Mouse (Mus musculus) heart, embryonic 13.5 days (tissue): Measurements from ENCODE around the gene Wdr12. TPM values are rescaled to one million over a fixed set of nuclear protein-coding genes. Genes with fewer than 3 reads are reported as not detected.
"Not testable (repeated sequence)": the region's sequence is repeated elsewhere in the genome, so short reads cannot be mapped to it uniquely, and the experiment has no call there.

ENCODE experiments used
- ATAC-seq: fragments of 200-750 bp; cut with Nextera tagmentation; 2 replicates; pipeline ENCODE4 v1.8.0; 2017; ENCODE audit warnings: moderate TSS enrichment; ENCODE audit not compliant: insufficient number of reproducible peaks, low FRiP score, low TSS enrichment; ENCODE audit errors: extremely low read depth
- H3K27ac ChIP-seq: fragments of 300-500 bp; sonication (generic); replicated peaks from 2 replicates; pipeline ENCODE4 v1.5.1; 2015; ENCODE audit warnings: moderate library complexity, mild to moderate bottlenecking, inconsistent platforms
- H3K27me3 ChIP-seq: fragments of 300-500 bp; sonication (generic); replicated peaks from 2 replicates; pipeline ENCODE4 v1.6.1; 2015; ENCODE audit warnings: mild to moderate bottlenecking, inconsistent platforms
- H3K36me3 ChIP-seq: fragments of 300-500 bp; sonication (generic); 2 replicates; pipeline ENCODE4 v1.6.1; 2015; ENCODE audit warnings: mild to moderate bottlenecking, inconsistent platforms
- H3K4me1 ChIP-seq: fragments of 300-500 bp; sonication (generic); 2 replicates; pipeline ENCODE4 v1.6.1; 2015; ENCODE audit warnings: inconsistent platforms
- H3K4me2 ChIP-seq: fragments of 300-500 bp; sonication (generic); 2 replicates; pipeline ENCODE4 v1.6.1; 2015; ENCODE audit warnings: inconsistent platforms, mild to moderate bottlenecking, moderate library complexity
- H3K4me3 ChIP-seq: fragments of 300-500 bp; sonication (generic); 2 replicates; pipeline ENCODE4 v1.5.1; 2015; ENCODE audit warnings: moderate library complexity, mild to moderate bottlenecking, inconsistent platforms
- H3K9ac ChIP-seq: fragments of 300-500 bp; sonication (generic); 2 replicates; pipeline ENCODE4 v1.6.1; 2015; ENCODE audit warnings: inconsistent platforms, mild to moderate bottlenecking, moderate library complexity
- H3K9me3 ChIP-seq: fragments of 300-500 bp; sonication (generic); 2 replicates; pipeline ENCODE4 v1.6.1; 2016; ENCODE audit warnings: inconsistent platforms
- WGBS: fragments of 180-500 bp; shearing (Covaris S2); methylation state at CpG from one replicate; pipeline ENCODE4 v1.1.7; 2015; ENCODE audit warnings: mixed read lengths; 5-methylcytosine and 5-hydroxymethylcytosine counted together
- polyA plus RNA-seq: library from polyadenylated mRNA; unstranded; fragments of >200 nt; fragmentation: Nextera tagmentation; extraction: Ambion mirVana; gene quantifications from 2 replicates; pipeline ENCODE4 v1.2.1, GENCODE M21; 2015

Wdr12 gene
- 28.4 and 33.4 TPM in 2 replicates for polyA plus RNA-seq

DNA sequence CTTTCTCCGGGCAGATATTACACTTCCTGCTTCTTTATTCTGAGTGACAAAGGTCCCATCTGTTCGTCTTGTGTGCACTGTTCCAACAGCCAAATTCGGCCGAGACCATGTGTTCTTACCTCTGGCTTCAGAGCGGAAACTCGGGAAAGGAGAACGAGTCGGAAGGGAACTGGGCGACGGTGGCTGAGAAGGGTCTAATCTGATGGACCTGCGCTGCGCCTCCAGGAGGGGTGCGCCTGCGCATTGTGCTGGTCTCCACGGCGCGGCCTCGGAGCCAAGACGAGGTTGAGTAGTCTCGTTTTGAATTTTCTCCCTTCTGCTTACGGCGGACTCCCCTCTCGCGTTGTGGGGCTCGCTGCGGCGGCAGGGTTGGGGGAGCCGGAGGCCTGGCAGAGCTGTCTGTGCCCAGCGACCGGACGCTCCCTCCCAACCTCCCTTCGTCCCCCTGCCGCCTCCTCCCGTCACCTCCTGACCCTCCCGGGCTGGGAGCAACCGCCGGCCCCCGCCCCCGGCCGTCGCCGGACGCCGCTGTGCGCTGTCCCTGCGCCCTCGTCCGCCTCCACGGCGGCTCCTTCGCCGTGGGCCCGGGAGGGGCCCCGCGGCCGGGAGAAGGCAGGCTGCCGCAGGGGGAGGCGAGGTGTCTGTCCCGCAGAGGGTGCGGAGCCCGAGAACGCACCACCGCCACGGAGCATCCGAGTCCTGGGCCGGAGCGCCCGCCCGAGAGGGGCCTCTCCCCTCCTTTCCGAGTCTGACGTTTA, at the start of gene Wdr12, which contains the start of gene Carf:
Gene Wdr12, minus strand, starts transcription at position 622 of the 758 bp plus-strand sequence.
Gene Carf, plus strand, starts transcription at position 224 of the 758 bp plus-strand sequence.
- WGBS: under 1% methylated on average over 70 of the region's 71 CpGs
- Histone ChIP-seq H3K9me3 (no peaks in the 10 kb centered on the region), H3K4me3 (peak within 1 kb of the TSS; percentile 95), H3K9ac (peak within 1 kb of the TSS; percentile 97), H3K27me3 (no peaks in the 10 kb centered on the region), H3K4me2 (peak within 1 kb of the TSS; percentile 92), H3K27ac (peak within 1 kb of the TSS; percentile 100), H3K36me3 (peaks cover 11% of the 10 kb centered on the region), H3K4me1 (peaks cover 15% of the 10 kb centered on the region)
- ATAC-seq: peak; percentile 89

DNA sequence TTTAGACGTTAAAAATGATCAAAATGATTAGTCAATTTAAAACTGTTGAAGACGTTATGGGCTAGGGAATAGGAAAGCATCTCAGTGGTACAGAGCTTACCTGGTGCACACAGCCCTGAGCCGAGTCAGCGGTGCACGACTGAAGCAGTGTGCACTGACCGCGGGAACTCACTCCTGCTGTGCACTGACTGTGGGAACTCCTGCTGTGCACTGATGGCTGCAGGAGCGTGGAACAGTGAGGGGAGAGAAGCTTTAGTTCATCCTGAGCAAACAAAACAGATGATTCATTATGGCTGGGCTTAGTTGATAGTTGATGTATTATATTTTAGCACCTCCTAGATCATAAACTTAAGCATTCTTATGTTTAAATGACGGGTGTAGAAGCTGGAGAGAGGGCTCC, 38.9 kb upstream of the Wdr12 start:
- H3K9ac ChIP-seq: no peak overlapping the region
- peaks cover 33% of the 10 kb centered on the region for H3K36me3 ChIP-seq
- H3K4me1 ChIP-seq: no peaks in the 10 kb centered on the region
- no peaks in the 10 kb centered on the region for H3K9me3 ChIP-seq
- WGBS: 55% methylated on average over 9 of the region's 9 CpGs
- no peaks in the 10 kb centered on the region for H3K27me3 ChIP-seq
- H3K4me3 ChIP-seq: no peak overlapping the region
- ATAC-seq: no peak
- H3K4me2 ChIP-seq: no peak overlapping the region
- no peak overlapping the region for H3K27ac ChIP-seq

DNA sequence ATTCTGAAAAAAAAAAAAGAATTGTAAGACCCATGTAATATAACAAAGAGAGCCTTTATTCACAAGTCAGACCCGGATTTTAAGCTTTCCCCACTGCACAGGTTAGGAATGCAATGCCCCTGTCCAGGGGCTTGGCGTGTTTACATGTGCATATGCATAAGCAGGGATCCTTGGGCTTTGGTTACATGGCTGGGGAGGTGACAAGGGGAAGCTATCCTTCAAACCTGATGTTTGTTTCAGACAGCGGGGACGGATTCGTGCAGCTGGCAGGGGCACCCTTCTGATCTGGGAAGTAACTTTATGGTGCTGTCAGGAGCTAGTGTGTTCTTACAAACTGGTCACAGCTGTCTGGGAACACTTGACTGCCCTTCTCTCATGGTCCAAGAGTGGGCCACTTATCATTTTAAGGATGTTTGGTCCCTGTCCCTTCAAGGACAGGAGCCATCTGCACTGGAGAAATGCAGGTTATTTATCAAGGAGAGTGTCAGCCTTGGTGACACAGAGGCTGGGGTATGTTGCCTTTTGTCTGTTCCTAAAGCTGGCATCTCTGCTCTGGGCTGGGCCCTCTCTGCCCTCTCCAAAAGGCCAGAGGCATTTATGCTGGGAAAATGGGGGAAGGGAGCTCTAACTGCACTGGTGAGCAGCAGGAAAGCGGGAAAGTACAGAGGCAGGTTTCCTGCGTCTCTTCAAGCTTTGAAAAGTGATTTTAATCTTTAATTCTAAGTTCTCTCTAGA, 19.4 kb upstream of the Wdr12 start:
- ATAC-seq: no peak
- Histone ChIP-seq H3K4me3 (no peak overlapping the region), H3K9me3 (0 out of 2 replicates have a peak, but pooled peaks cover 3% of the 10 kb centered on the region), H3K36me3 (peaks cover 27% of the 10 kb centered on the region), H3K27ac (no peak overlapping the region), H3K4me2 (no peak overlapping the region), H3K4me1 (no peaks in the 10 kb centered on the region), H3K9ac (no peak overlapping the region), H3K27me3 (no peaks in the 10 kb centered on the region)
- 69% methylated on average over 7 of the region's 7 CpGs for WGBS

DNA sequence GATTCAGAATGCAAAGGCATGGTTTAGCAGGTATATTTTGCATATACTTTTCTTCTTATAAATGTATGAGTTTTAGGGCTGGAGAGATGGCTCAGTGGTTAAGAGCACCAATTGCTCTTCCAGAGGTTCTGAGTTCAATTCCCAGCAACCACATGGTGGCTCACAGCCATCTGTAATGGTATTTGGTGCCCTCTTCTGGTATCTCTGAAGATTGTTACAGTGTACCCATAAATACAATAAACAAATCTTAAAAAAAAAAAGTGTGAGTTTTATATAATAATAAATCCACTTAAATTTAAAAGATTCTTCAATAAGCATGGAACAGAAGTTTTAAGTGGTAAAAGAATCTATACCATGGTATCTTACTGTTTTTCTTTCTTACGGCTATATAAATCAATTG, 6.1 kb upstream of the Wdr12 start:
- no peak for ATAC-seq
- no peaks in the 10 kb centered on the region for H3K9me3 ChIP-seq
- H3K4me1 ChIP-seq: no peaks in the 10 kb centered on the region
- no peak overlapping the region for H3K4me3 ChIP-seq
- H3K9ac ChIP-seq: no peak overlapping the region
- WGBS: 100% methylated on average over 1 of the region's 1 CpGs
- peaks cover 34% of the 10 kb centered on the region for H3K36me3 ChIP-seq
- H3K4me2 ChIP-seq: no peak overlapping the region
- H3K27ac ChIP-seq: no peak overlapping the region
- H3K27me3 ChIP-seq: no peaks in the 10 kb centered on the region

DNA sequence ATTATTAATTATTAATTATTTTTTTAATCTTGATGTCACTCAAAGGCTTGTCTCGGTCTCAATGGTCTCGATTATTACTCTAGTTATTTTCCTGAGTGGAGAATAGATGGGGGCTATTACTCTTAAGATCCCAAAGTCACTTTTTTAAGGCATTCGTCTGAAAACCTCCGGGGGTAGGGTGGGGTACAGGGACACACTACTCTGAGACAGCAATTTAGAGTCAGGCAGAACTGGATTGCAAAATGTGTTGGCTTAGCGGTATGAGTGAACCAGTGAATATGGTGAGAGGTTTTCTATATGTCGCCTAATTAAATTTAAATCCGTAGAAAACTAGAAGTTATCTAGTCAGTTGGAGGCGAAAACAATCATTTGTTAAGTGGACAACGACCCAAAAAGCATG, 394 bp upstream of the Wdr12 start:
- Histone ChIP-seq H3K4me1 (peaks cover 15% of the 10 kb centered on the region), H3K9me3 (no peaks in the 10 kb centered on the region), H3K27ac (peak overlapping the region; percentile 100), H3K36me3 (peaks cover 8% of the 10 kb centered on the region), H3K27me3 (no peaks in the 10 kb centered on the region), H3K4me3 (peak overlapping the region; percentile 95), H3K4me2 (peak overlapping the region; percentile 92), H3K9ac (peak overlapping the region; percentile 97)
- 12% methylated on average over 9 of the region's 9 CpGs for WGBS
- ATAC-seq: no peak

DNA sequence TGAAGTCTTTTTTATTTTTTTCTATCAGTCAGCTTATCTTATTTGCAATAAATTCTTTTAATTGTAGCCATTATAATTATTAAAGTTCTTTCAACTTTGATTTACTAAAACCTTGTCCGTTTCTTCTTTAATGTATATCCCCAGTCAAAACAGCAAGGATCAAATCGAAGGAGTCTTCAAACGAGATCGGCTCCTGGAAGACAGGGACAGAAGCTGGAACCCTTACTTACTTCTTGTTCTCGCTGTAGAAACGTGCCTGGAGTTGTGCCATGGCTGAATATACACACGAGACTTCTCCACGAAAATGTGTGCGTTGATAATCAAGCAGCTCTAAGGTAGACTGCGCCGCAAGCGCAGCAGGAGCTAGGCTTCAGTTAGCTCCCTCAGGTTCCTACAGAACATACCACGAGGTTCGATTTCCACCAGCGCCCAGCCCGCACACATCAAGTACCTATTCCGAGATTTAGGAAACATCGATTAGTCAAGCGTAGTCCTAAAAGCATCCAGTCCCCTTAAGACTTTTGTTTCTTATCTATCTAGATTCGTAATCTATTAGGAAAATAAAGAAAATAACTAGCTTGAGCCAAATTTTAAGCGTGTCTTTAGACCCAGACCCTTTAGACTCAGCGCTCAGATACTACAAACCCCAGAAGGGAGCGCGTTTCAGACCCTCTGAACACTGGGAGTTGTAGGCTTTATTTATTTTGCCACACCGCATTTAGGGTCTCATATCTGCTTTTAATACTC, 995 bp downstream of the Wdr12 start:
- H3K9me3 ChIP-seq: no peaks in the 10 kb centered on the region
- H3K4me1 ChIP-seq: peaks cover 15% of the 10 kb centered on the region
- H3K4me3 ChIP-seq: peak overlapping the region; percentile 95
- H3K9ac ChIP-seq: peak overlapping the region; percentile 97
- peak; percentile 59; the same call in 1 of the 2 replicates for ATAC-seq
- H3K4me2 ChIP-seq: peak overlapping the region; percentile 92
- peaks cover 18% of the 10 kb centered on the region for H3K36me3 ChIP-seq
- H3K27me3 ChIP-seq: no peaks in the 10 kb centered on the region
- under 1% methylated on average over 25 of the region's 25 CpGs for WGBS
- H3K27ac ChIP-seq: peak overlapping the region; percentile 100

DNA sequence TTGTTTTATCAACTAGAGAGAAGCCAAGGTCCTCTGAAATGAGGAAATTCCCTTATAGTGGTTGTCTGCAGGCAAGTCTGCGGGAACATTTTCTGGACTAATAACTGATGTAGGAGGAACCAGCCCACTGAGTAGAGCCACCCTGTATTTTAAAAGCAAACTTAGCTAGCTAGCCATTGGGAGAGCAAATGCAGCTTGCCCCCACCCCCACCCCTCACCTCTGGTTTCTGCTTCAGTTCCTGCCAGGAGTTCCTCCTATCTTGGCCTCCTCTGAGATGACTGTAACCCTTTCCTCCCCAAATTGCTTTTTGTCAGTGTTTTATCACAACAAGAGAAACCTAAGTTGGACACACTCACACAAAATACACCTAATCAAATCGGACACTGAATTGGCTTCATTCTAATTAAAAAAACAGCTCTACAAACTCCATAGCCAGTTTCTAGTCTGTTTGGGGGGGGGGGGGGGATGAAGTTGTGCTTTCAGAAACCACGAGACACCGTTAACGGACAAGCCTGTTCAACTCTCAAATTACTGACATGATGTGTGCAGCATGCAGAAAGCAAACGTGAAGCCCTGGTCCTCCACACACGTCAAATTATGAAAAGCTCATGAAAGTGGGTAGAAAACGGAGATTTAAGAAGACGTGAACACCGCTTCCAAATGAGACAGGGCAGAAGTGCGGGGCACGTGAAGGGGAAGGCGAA, 1.7 kb downstream of the Wdr12 start:
- ATAC-seq: no peak
- peak overlapping the region; percentile 95 for H3K4me3 ChIP-seq
- H3K27me3 ChIP-seq: no peaks in the 10 kb centered on the region
- peak overlapping the region; percentile 100; the same call in 1 of the 2 replicates for H3K27ac ChIP-seq
- H3K36me3 ChIP-seq: peaks cover 24% of the 10 kb centered on the region
- H3K4me1 ChIP-seq: peaks cover 15% of the 10 kb centered on the region
- peak overlapping the region; percentile 97 for H3K9ac ChIP-seq
- H3K4me2 ChIP-seq: peak overlapping the region; percentile 92
- no peaks in the 10 kb centered on the region for H3K9me3 ChIP-seq
- 9% methylated on average over 13 of the region's 13 CpGs for WGBS

DNA sequence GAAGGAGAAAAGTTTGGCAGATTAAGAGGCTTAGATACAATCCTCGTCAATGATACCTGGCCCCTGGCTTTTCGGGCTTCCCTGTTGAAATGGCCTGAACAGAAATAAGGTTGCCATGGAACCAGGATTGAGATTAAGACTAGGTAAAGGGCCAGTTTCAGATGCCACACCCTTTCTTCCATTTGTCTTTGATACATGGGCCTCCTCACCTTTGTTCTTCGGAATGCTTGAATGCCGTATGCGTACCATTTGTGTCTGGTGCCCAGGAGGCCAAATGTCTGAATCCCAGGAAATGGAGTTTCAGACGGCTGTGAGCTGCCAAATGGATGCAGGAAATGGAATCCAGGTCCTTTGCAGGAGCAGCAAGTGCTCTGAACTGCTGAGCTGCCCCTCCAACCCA, 22.0 kb downstream of the Wdr12 start:
- 80% methylated on average over 6 of the region's 6 CpGs for WGBS
- Histone ChIP-seq H3K4me3 (no peak overlapping the region), H3K27me3 (no peaks in the 10 kb centered on the region), H3K9ac (no peak overlapping the region), H3K9me3 (no peaks in the 10 kb centered on the region), H3K27ac (no peak overlapping the region), H3K36me3 (peaks cover 49% of the 10 kb centered on the region), H3K4me1 (no peaks in the 10 kb centered on the region), H3K4me2 (no peak overlapping the region)
- no peak for ATAC-seq

DNA sequence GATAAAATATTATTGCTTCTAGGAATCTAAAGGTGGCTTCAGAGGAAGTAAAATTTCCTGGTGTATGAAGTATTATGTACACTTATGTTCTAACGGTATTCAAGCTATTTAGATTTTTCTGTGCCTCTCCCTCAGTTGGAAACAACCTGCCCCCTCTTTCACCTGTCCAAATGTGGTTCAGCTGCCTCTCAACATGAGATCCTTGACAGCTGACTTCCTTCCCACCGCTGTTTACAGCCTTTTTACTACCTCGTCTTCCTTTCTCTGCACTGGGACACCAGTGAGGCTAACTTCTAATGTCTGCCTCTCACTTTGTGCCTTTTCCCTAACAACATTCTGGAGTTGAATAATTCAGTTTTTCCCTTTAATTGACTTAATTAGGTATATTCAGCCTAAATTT, 22.9 kb downstream of the Wdr12 start:
- no peak overlapping the region for H3K4me3 ChIP-seq
- H3K36me3 ChIP-seq: peaks cover 44% of the 10 kb centered on the region
- H3K27me3 ChIP-seq: no peaks in the 10 kb centered on the region
- 75% methylated on average over 3 of the region's 3 CpGs for WGBS
- H3K4me2 ChIP-seq: no peak overlapping the region
- no peaks in the 10 kb centered on the region for H3K9me3 ChIP-seq
- no peak overlapping the region for H3K9ac ChIP-seq
- H3K4me1 ChIP-seq: no peaks in the 10 kb centered on the region
- no peak overlapping the region for H3K27ac ChIP-seq
- no peak for ATAC-seq

DNA sequence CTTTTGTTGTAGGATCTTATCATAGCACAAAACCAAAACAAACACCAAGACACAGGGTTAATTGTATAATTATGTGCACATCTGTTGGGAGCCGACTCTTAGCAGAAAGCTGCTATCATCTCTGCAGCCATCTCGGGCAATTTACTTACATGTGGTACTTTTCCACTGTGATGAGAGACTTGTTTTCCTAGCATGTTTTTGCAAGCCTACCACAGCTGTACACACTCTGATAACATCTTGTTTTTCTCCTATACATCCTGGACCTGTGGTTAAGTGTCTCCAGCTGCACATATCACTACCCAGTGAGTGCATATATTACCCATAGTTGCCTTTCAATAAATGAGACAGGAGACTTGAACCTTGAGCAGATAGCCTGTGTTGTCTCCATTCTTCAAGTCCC, 23.5 kb downstream of the Wdr12 start:
- H3K9me3 ChIP-seq: no peaks in the 10 kb centered on the region
- WGBS: 73% methylated on average over 2 of the region's 2 CpGs
- no peak overlapping the region for H3K4me3 ChIP-seq
- no peaks in the 10 kb centered on the region for H3K27me3 ChIP-seq
- H3K36me3 ChIP-seq: peaks cover 38% of the 10 kb centered on the region
- H3K27ac ChIP-seq: no peak overlapping the region
- H3K9ac ChIP-seq: no peak overlapping the region
- no peak overlapping the region for H3K4me2 ChIP-seq
- H3K4me1 ChIP-seq: no peaks in the 10 kb centered on the region
- no peak for ATAC-seq

DNA sequence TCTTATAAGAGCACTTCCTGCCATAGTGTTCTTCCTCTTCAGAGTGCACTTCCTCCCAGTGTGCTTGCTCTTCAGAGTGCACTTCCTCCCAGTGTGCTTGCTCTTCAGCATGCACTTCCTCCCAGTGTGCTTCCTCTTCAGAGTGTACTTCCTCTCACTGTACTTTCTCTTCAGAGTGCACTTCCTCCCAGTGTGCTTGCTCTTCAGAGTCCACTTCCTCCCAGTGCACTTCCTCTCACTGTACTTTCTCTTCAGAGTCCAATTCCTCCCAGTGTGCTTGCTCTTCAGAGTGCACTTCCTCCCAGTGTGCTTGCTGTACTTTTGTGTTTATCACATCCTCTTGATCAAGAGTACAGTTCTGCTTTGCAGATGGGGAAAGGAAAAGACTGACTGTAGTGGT, 27.7 kb downstream of the Wdr12 start:
- not testable (repeated sequence) for H3K36me3 ChIP-seq, H3K4me1 ChIP-seq, H3K9ac ChIP-seq, H3K4me3 ChIP-seq, H3K4me2 ChIP-seq, H3K9me3 ChIP-seq, H3K27ac ChIP-seq, ATAC-seq, H3K27me3 ChIP-seq
